Mouse (Mus musculus): ENCODE measurements around the gene Gpx2. TPM values are rescaled to one million over a fixed set of nuclear protein-coding genes. Genes with fewer than 3 reads are reported as not detected.

Gpx2 gene
- polyA plus RNA-seq (2014; fragmentation: Illumina TruSeq; extraction: RNeasy Lipid Tissue Mini Kit (QIAGEN cat#74804); ENCODE audit: low read depth, low replicate concordance) = not detected

GRCm38 (mm10) chr12:76795350-76795749 lies at the start of gene Gpx2:
Gpx2 (minus strand) TSS chr12:76795554.

GRCm38 (mm10) chr12:76822651-76823041 lies 27.3 kb upstream of the Gpx2 start, which contains the start of gene Rab15:
Rab15 (minus strand) TSS chr12:76822908.

GRCm38 (mm10) chr12:76765354-76765851 lies 30.0 kb downstream of the Gpx2 start, which contains the start of the genes Churc1 and Fntb:
Churc1 (plus strand) TSS chr12:76765538.
Fntb (plus strand) TSS chr12:76765589.

Other genes starting within 250 kb of the Gpx2 start
- 0.81 TPM for gene Sptb, start 85.0 kb downstream of the Gpx2 start, polyA plus RNA-seq (2014; fragmentation: Illumina TruSeq; extraction: RNeasy Lipid Tissue Mini Kit (QIAGEN cat#74804); ENCODE audit: low read depth, low replicate concordance)
- gene Churc1, start 30.0 kb downstream of the Gpx2 start, polyA plus RNA-seq (2014; fragmentation: Illumina TruSeq; extraction: RNeasy Lipid Tissue Mini Kit (QIAGEN cat#74804); ENCODE audit: low read depth, low replicate concordance) = 52.5 TPM
- 2.7 TPM for gene Fntb, start 30.0 kb downstream of the Gpx2 start, polyA plus RNA-seq (2014; fragmentation: Illumina TruSeq; extraction: RNeasy Lipid Tissue Mini Kit (QIAGEN cat#74804); ENCODE audit: low read depth, low replicate concordance)
- 0.10 TPM for gene Rab15, start 27.4 kb upstream of the Gpx2 start, polyA plus RNA-seq (2014; fragmentation: Illumina TruSeq; extraction: RNeasy Lipid Tissue Mini Kit (QIAGEN cat#74804); ENCODE audit: low read depth, low replicate concordance)
- gene Max, start 166.6 kb upstream of the Gpx2 start, polyA plus RNA-seq (2014; fragmentation: Illumina TruSeq; extraction: RNeasy Lipid Tissue Mini Kit (QIAGEN cat#74804); ENCODE audit: low read depth, low replicate concordance) = 13.7 TPM